Mouse (Mus musculus) megakaryocyte, embryonic 14.5 days (primary cell): ENCODE results near the gene Grtp1.

ENCODE experiments used
- FLI1 ChIP-seq: IDR thresholded peaks from 2 replicates; pipeline ENCODE4 v1.6.1; 2012; ENCODE audit warnings: low read length, inconsistent platforms, mixed read lengths
- GATA1 ChIP-seq: IDR thresholded peaks from 3 replicates; pipeline ENCODE4 v1.6.1; 2012; ENCODE audit warnings: mixed read lengths, low read length, inconsistent platforms, borderline replicate concordance

DNA sequence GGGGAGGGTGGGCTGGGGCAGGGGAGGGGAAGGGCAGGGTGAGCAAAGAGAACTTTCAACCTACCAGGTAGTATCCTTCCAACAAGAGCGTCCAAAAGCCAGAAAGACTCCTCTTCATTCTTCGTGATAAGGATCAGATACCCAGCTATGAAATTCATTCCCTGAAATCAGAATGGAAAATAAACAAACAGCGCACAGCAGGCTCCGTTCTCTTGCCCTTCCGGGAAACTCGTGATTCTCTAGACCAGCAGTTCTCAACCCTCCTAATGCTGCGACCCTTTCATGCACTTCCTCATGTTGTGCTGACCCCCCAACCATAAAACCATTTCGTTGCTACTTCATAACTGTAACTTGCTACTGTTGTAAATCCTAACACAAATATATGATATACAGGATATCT, 13.6 kb downstream of the Grtp1 start:
- TF ChIP-seq GATA1: no peak
- no peak for TF ChIP-seq FLI1
